Mouse (Mus musculus): ENCODE measurements around the gene Cyp26b1. TPM values are rescaled to one million over a fixed set of nuclear protein-coding genes. Genes with fewer than 3 reads are reported as not detected.

Gene Cyp26b1
- polyA plus RNA-seq, 1 experiment, result 2.4 TPM

GRCm38 (mm10) chr6:84529912-84530311 lies 63.8 kb downstream of the Cyp26b1 start:
- TF ChIP-seq POLR2AphosphoS2 (IDR thresholded peaks at IDR 0.05; ENCODE audit: insufficient read length, low read depth), result no peak
- no peak for TF ChIP-seq E2F4 (IDR thresholded peaks at IDR 0.05; ENCODE audit: insufficient read depth)
- no peak for TF ChIP-seq USF1 (IDR thresholded peaks at IDR 0.05; ENCODE audit: low read depth)
- no peak for TF ChIP-seq MAX (IDR thresholded peaks at IDR 0.05; ENCODE audit: low read depth)
- Histone ChIP-seq H3K79me2 (ENCODE audit: control insufficient read depth, insufficient read depth) (no peaks in the 10 kb centered on the region), H3K4me2 (ENCODE audit: low read depth) (no peak overlapping the region), H3ac (ENCODE audit: control insufficient read depth, insufficient read length) (no peak overlapping the region), H3K27me3 (ENCODE audit: control insufficient read depth, insufficient read depth, insufficient read length) (no peaks in the 10 kb centered on the region), H3K36me3 (ENCODE audit: control insufficient read depth, insufficient read depth) (no peaks in the 10 kb centered on the region), H3K4me3 (no peak overlapping the region)

GRCm38 (mm10) chr6:84524901-84525601 lies 68.7 kb downstream of the Cyp26b1 start:
- Histone ChIP-seq H3K4me2 (ENCODE audit: low read depth) (no peak overlapping the region), H3K4me3 (no peak overlapping the region)
- TF ChIP-seq E2F4 (IDR thresholded peaks at IDR 0.05; ENCODE audit: insufficient read depth) (no peak), USF1 (IDR thresholded peaks at IDR 0.05; ENCODE audit: low read depth) (no peak), MYOG (IDR thresholded peaks at IDR 0.05; ENCODE audit: control insufficient read depth in 1 of 3, insufficient read depth in 1 of 3, insufficient read length in 2 of 3, low read depth in 2 of 3) (no peak), CEBPB (IDR thresholded peaks at IDR 0.05; ENCODE audit: insufficient read depth, poor library complexity, severe bottlenecking) (no peak), MAX (IDR thresholded peaks at IDR 0.05; ENCODE audit: low read depth) (no peak)

More at GRCm38 (mm10) chr6:84524901-84525601, 68.7 kb downstream of the Cyp26b1 start:
- Histone ChIP-seq H3K27me3 (ENCODE audit: control insufficient read depth, insufficient read depth, insufficient read length) (peaks cover 12% of the 10 kb centered on the region), H3K36me3 (ENCODE audit: control insufficient read depth, insufficient read depth) (no peaks in the 10 kb centered on the region), H3K79me2 (ENCODE audit: control insufficient read depth, insufficient read depth) (no peaks in the 10 kb centered on the region), H3ac (ENCODE audit: control insufficient read depth, insufficient read length) (no peak overlapping the region)
